Mouse (Mus musculus): ENCODE data around the gene Nsg1. TPM values are rescaled to one million over a fixed set of nuclear protein-coding genes. Genes with fewer than 3 reads are reported as not detected.
A peak's percentile ranks its signal among the peaks of the same experiment; 100 is the strongest.

Nsg1 gene
- 10 to 100 TPM; 46.7 to 97.5 (median 70.7) TPM for total RNA-seq (2022)

GRCm38 (mm10) chr5:38159634-38160413 is at the start of gene Nsg1:
TSS of gene Nsg1 (minus strand) at chr5:38159907.
- no peak for DNase-seq

GRCm38 (mm10) chr5:38208985-38209384 is 49.3 kb upstream of the Nsg1 start:
- no peak for DNase-seq

- no peak for DNase-seq
Observed at GRCm38 (mm10) chr5:38205303-38205726, 45.6 kb upstream of the Nsg1 start.

- no peak for DNase-seq
Observed at GRCm38 (mm10) chr5:38199686-38200085, 40.0 kb upstream of the Nsg1 start.

GRCm38 (mm10) chr5:38197482-38197823 is 37.7 kb upstream of the Nsg1 start:
- peak; percentile 73 for DNase-seq

GRCm38 (mm10) chr5:38196821-38197481 is 37.2 kb upstream of the Nsg1 start:
- peak; percentile 35 for DNase-seq

- DNase-seq = peak; percentile 61
Observed at GRCm38 (mm10) chr5:38195941-38196340, 36.2 kb upstream of the Nsg1 start.

GRCm38 (mm10) chr5:38194946-38195345 is 35.2 kb upstream of the Nsg1 start:
- DNase-seq = no peak

GRCm38 (mm10) chr5:38190907-38191306 is 31.2 kb upstream of the Nsg1 start:
- no peak for DNase-seq

- DNase-seq = no peak
Observed at GRCm38 (mm10) chr5:38187006-38187405, 27.3 kb upstream of the Nsg1 start.

- no peak for DNase-seq
Observed at GRCm38 (mm10) chr5:38184688-38185285, 25.1 kb upstream of the Nsg1 start.

GRCm38 (mm10) chr5:38174256-38174912 is 14.7 kb upstream of the Nsg1 start:
- DNase-seq = no peak

- no peak for DNase-seq
Observed at GRCm38 (mm10) chr5:38173766-38174165, 14.1 kb upstream of the Nsg1 start.

- no peak for DNase-seq
Observed at GRCm38 (mm10) chr5:38168497-38168896, 8.8 kb upstream of the Nsg1 start.

GRCm38 (mm10) chr5:38158947-38159633 is 617 bp downstream of the Nsg1 start:
- peak; percentile 34 for DNase-seq

GRCm38 (mm10) chr5:38158501-38158946 is 1.2 kb downstream of the Nsg1 start:
- no peak for DNase-seq

- DNase-seq = no peak
Observed at GRCm38 (mm10) chr5:38157481-38158020, 2.2 kb downstream of the Nsg1 start.

- DNase-seq = no peak
Observed at GRCm38 (mm10) chr5:38153636-38154035, 6.1 kb downstream of the Nsg1 start.

GRCm38 (mm10) chr5:38152201-38153108 is 7.3 kb downstream of the Nsg1 start:
- DNase-seq = no peak

- DNase-seq = peak; percentile 43
Observed at GRCm38 (mm10) chr5:38151264-38151663, 8.4 kb downstream of the Nsg1 start.

- DNase-seq = peak; percentile 26
Observed at GRCm38 (mm10) chr5:38146524-38146923, 13.2 kb downstream of the Nsg1 start.

Measured in adrenal gland, adult 8-10 months (tissue).